Mouse (Mus musculus) cerebellum, postnatal 14 days (tissue): ENCODE measurements around the gene Itga8.
A peak's percentile ranks its signal among the peaks of the same experiment; 100 is the strongest.

Source experiments
- DNase-seq, 2 experiments: peaks; one replicate each; pipeline ENCODE4 v3.0.0; 2021; ENCODE audit warnings: mixed read lengths in 2 of 2

The Itga8 gene

GRCm38 (mm10) chr2:12301431-12302170 lies at the start of gene Itga8:
Itga8 (minus strand) TSS chr2:12301922.
- peak; percentile 90 to 92 for DNase-seq

- DNase-seq = no peak
Observed at GRCm38 (mm10) chr2:12348914-12349313, 47.2 kb upstream of the Itga8 start.

GRCm38 (mm10) chr2:12331962-12332361 lies 30.2 kb upstream of the Itga8 start:
- no peak for DNase-seq

GRCm38 (mm10) chr2:12329620-12330019 lies 27.9 kb upstream of the Itga8 start:
- no peak for DNase-seq

GRCm38 (mm10) chr2:12329068-12329407 lies 27.3 kb upstream of the Itga8 start:
- DNase-seq = no peak

GRCm38 (mm10) chr2:12328355-12329067 lies 26.8 kb upstream of the Itga8 start:
- no peak for DNase-seq

GRCm38 (mm10) chr2:12327691-12328354 lies 26.1 kb upstream of the Itga8 start:
- no peak for DNase-seq

GRCm38 (mm10) chr2:12327216-12327615 lies 25.5 kb upstream of the Itga8 start:
- DNase-seq = peak; percentile 7 to 19

- DNase-seq = no peak
Observed at GRCm38 (mm10) chr2:12325868-12326267, 24.1 kb upstream of the Itga8 start.

GRCm38 (mm10) chr2:12325417-12325816 lies 23.7 kb upstream of the Itga8 start:
- DNase-seq = peak in 1 of 2 experiments; percentile 7

- DNase-seq = no peak
Observed at GRCm38 (mm10) chr2:12320914-12321313, 19.2 kb upstream of the Itga8 start.

GRCm38 (mm10) chr2:12318715-12319114 lies 17.0 kb upstream of the Itga8 start:
- no peak for DNase-seq

GRCm38 (mm10) chr2:12318036-12318435 lies 16.3 kb upstream of the Itga8 start:
- peak in 1 of 2 experiments; percentile 14 for DNase-seq

GRCm38 (mm10) chr2:12317343-12317742 lies 15.6 kb upstream of the Itga8 start:
- no peak for DNase-seq

- DNase-seq = no peak
Observed at GRCm38 (mm10) chr2:12316361-12316760, 14.6 kb upstream of the Itga8 start.

- no peak for DNase-seq
Observed at GRCm38 (mm10) chr2:12314028-12314427, 12.3 kb upstream of the Itga8 start.

GRCm38 (mm10) chr2:12308466-12308865 lies 6.7 kb upstream of the Itga8 start:
- DNase-seq = no peak

GRCm38 (mm10) chr2:12307311-12307710 lies 5.6 kb upstream of the Itga8 start:
- no peak for DNase-seq

GRCm38 (mm10) chr2:12305064-12305650 lies 3.4 kb upstream of the Itga8 start:
- no peak for DNase-seq

- DNase-seq = no peak
Observed at GRCm38 (mm10) chr2:12300449-12301228, 1.1 kb downstream of the Itga8 start.

GRCm38 (mm10) chr2:12297287-12297686 lies 4.4 kb downstream of the Itga8 start:
- DNase-seq = peak; percentile 69 to 76

- no peak for DNase-seq
Observed at GRCm38 (mm10) chr2:12295150-12295549, 6.6 kb downstream of the Itga8 start.

- DNase-seq = no peak
Observed at GRCm38 (mm10) chr2:12294060-12294459, 7.7 kb downstream of the Itga8 start.
